Mouse (Mus musculus) hindbrain, embryonic 10.5 days (tissue): ENCODE data around the gene Adm2. TPM values are rescaled to one million over a fixed set of nuclear protein-coding genes. Genes with fewer than 3 reads are reported as not detected.

ENCODE experiments used
- DNase-seq: peaks from one replicate; pipeline ENCODE4 v3.0.0-alpha.2; 2017; ENCODE audit warnings: low spot score
- H3K27ac ChIP-seq: fragments of 300-500 bp; sonication (generic); 2 replicates; pipeline ENCODE4 v1.5.1; 2016; ENCODE audit warnings: mild to moderate bottlenecking, moderate library complexity
- H3K27me3 ChIP-seq: fragments of 300-500 bp; sonication (generic); 2 replicates; pipeline ENCODE4 v1.6.1; 2016; ENCODE audit warnings: mild to moderate bottlenecking; ENCODE audit not compliant: poor library complexity, insufficient read depth, severe bottlenecking
- H3K36me3 ChIP-seq: fragments of 300-500 bp; sonication (generic); 2 replicates; pipeline ENCODE4 v1.6.1; 2016; ENCODE audit warnings: mild to moderate bottlenecking, moderate library complexity
- H3K4me1 ChIP-seq: fragments of 300-500 bp; sonication (generic); replicated peaks from 2 replicates; pipeline ENCODE4 v1.6.1; 2016; ENCODE audit warnings: mild to moderate bottlenecking
- H3K4me3 ChIP-seq: fragments of 300-500 bp; sonication (generic); 2 replicates; pipeline ENCODE4 v1.5.1; 2016; ENCODE audit warnings: mild to moderate bottlenecking, moderate library complexity
- H3K9me3 ChIP-seq: fragments of 300-500 bp; sonication (generic); 2 replicates; pipeline ENCODE4 v1.6.1; 2016; ENCODE audit warnings: mild to moderate bottlenecking, moderate library complexity
- WGBS: fragments of 180-500 bp; shearing (Covaris S2); methylation state at CpG from one replicate; pipeline ENCODE4 v1.1.7; 2016; 5-methylcytosine and 5-hydroxymethylcytosine counted together
- polyA plus RNA-seq: library from polyadenylated mRNA; unstranded; fragments of >200 nt; fragmentation: Nextera tagmentation; extraction: Ambion mirVana; gene quantifications from 2 replicates; pipeline ENCODE4 v1.2.1, GENCODE M21; 2016

The Adm2 gene
- 0.25 and 0.27 TPM in 2 replicates for polyA plus RNA-seq

DNA sequence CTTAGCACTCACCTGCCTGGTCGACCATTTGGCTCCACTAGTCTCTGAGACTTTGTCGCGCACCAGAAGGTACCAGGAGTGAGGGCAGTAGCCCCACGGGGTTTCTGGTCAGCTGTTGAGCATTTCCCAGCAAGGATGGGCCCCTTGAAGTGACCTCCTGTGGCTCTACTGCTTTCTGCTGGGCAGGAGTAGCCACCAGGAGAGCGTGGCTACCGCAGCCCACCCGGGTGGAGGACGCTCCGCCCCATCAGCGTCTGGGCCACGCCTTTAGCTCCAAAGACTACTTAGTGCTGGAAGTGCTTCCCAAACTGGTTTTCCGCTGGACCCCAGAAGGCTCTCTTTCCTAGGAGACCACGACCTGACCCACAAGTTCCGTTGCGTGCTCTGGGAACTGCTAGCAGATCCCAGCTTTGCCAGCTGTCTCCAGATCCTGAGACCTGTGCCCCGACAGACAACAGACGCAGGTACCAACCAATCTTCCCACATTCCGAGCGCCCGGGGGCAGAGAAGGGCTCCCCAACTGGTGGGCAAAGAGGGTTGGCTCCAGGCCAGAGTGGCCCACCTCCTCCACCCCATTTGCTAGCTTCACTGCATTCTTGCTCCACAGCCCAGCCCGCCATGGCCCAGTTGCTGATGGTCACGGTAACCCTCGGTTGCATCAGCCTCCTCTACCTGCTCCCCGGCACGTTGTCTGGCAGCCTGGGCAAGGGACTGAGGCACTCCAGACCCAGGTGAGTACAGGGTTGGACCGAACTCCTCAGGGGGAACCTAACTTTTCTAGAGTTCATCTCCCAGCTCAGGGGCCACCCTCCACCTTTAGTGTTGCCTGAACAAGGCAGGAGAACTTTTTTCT, at the start of gene Adm2:
Gene Adm2 (plus strand): TSS at position 51 of the 853 bp plus-strand sequence.
- Histone ChIP-seq H3K4me3 (peak within 1 kb of the TSS; percentile 37), H3K27me3 (peaks cover 26% of the 10 kb centered on the region), H3K9me3 (no peaks in the 10 kb centered on the region), H3K4me1 (peaks cover 9% of the 10 kb centered on the region), H3K36me3 (no peaks in the 10 kb centered on the region), H3K27ac (peak within 1 kb of the TSS; percentile 53; the same call in 1 of the 2 replicates)
- 8% methylated on average over 26 of the region's 26 CpGs for WGBS
- DNase-seq: peak; percentile 7

- no peak overlapping the region for H3K4me3 ChIP-seq
- H3K27ac ChIP-seq: peak overlapping the region; percentile 59; the same call in 1 of the 2 replicates
- H3K9me3 ChIP-seq: no peaks in the 10 kb centered on the region
- H3K36me3 ChIP-seq: peaks cover 88% of the 10 kb centered on the region
- 72% methylated on average over 3 of the region's 3 CpGs for WGBS
- H3K4me1 ChIP-seq: peaks cover 8% of the 10 kb centered on the region
- DNase-seq: peak; percentile 30
- H3K27me3 ChIP-seq: no peaks in the 10 kb centered on the region
Observed at GRCm38 (mm10) chr15:89275497-89275896, 47.0 kb upstream of the Adm2 start.

GRCm38 (mm10) chr15:89277366-89277765, 45.2 kb upstream of the Adm2 start:
- Histone ChIP-seq H3K4me1 (peaks cover 8% of the 10 kb centered on the region), H3K36me3 (peaks cover 95% of the 10 kb centered on the region), H3K27me3 (no peaks in the 10 kb centered on the region), H3K4me3 (no peak overlapping the region), H3K9me3 (no peaks in the 10 kb centered on the region), H3K27ac (no peak overlapping the region)
- 95% methylated on average over 4 of the region's 4 CpGs for WGBS
- no peak for DNase-seq

- Histone ChIP-seq H3K4me1 (no peaks in the 10 kb centered on the region), H3K36me3 (peaks cover 98% of the 10 kb centered on the region), H3K4me3 (no peak overlapping the region), H3K27ac (no peak overlapping the region), H3K27me3 (no peaks in the 10 kb centered on the region), H3K9me3 (no peaks in the 10 kb centered on the region)
- WGBS: 82% methylated on average over 6 of the region's 6 CpGs
- no peak for DNase-seq
Observed at GRCm38 (mm10) chr15:89282546-89282945, 40.0 kb upstream of the Adm2 start.

- H3K4me3 ChIP-seq: no peak overlapping the region
- no peaks in the 10 kb centered on the region for H3K9me3 ChIP-seq
- H3K27ac ChIP-seq: no peak overlapping the region
- no peak for DNase-seq
- H3K27me3 ChIP-seq: no peaks in the 10 kb centered on the region
- no peaks in the 10 kb centered on the region for H3K4me1 ChIP-seq
- WGBS: 84% methylated on average over 2 of the region's 2 CpGs
- H3K36me3 ChIP-seq: peaks cover 98% of the 10 kb centered on the region
Observed at GRCm38 (mm10) chr15:89284094-89284493, 38.4 kb upstream of the Adm2 start.

DNA sequence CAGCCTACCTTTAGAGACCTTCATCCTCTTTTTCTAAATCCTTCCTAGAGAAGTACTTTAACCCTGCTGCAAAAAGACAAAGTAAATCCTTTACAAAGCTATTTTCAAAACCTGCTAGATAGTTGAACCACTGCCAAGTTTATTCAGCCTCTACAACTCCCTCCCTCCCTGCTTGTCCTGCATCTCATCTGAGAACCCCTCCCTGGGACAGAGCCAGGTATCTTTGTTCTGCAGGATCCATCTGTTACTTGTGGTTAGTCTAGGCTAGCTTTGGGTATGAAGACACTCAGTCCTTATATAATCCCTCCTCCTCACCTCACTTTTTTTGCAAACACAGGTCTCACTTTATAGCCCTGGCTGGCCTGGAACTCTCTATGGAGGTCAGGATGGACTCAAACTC, 37.5 kb upstream of the Adm2 start:
- Histone ChIP-seq H3K4me3 (no peak overlapping the region), H3K36me3 (peaks cover 98% of the 10 kb centered on the region)
- no peak for DNase-seq

GRCm38 (mm10) chr15:89285478-89285877, 37.0 kb upstream of the Adm2 start:
- Histone ChIP-seq H3K36me3 (peaks cover 98% of the 10 kb centered on the region), H3K4me1 (no peaks in the 10 kb centered on the region), H3K27ac (no peak overlapping the region), H3K27me3 (no peaks in the 10 kb centered on the region), H3K9me3 (no peaks in the 10 kb centered on the region), H3K4me3 (no peak overlapping the region)
- WGBS: 95% methylated on average over 5 of the region's 5 CpGs
- DNase-seq: no peak

More for the DNA sequence above, 37.5 kb upstream of the Adm2 start:
- Histone ChIP-seq H3K27ac (no peak overlapping the region), H3K4me1 (no peaks in the 10 kb centered on the region), H3K9me3 (no peaks in the 10 kb centered on the region), H3K27me3 (no peaks in the 10 kb centered on the region)

DNA sequence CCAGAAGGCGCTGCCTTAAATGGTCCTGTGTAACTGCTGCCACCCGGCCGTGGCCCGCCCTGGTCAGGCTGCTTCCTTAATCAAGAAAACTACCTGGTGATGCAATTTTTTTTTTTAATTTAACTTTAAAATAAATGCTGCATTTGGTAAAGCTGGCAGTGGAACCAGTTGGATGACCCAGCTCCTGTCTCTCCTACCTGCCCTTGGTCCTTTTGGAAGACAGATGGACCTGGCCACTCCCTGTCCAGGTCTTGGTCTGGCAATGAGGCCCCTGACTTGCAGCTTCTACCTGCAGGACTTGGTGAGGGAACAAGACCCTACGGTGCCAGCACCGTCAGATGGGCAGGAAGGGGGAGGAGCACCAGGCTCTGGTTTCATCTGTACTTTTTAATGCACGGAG, 36.4 kb upstream of the Adm2 start:
- DNase-seq: no peak
- Histone ChIP-seq H3K27ac (no peak overlapping the region), H3K4me3 (no peak overlapping the region), H3K9me3 (no peaks in the 10 kb centered on the region), H3K27me3 (no peaks in the 10 kb centered on the region), H3K36me3 (peaks cover 98% of the 10 kb centered on the region), H3K4me1 (no peaks in the 10 kb centered on the region)
- WGBS: 87% methylated on average over 7 of the region's 7 CpGs

DNA sequence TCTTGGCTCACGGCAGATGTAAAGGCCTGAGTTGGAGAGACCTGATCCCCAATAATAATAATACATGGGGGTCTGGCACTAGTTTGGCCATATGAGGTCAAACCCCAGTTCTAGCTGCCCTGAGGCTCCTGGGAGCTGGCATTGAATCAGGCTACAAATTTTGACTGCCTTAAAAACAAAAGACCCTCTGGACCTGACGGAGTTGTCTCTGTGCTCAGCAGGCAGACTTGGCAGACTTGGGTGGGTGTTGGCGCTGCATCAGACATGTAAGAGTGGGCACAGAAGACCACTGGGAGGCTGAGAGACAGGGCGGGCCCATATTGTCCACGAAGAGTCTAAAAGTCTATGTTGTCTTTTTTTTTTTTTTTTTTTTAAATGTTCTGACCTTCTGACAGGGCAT, 35.9 kb upstream of the Adm2 start:
- no peak overlapping the region for H3K27ac ChIP-seq
- H3K4me1 ChIP-seq: no peaks in the 10 kb centered on the region
- no peaks in the 10 kb centered on the region for H3K9me3 ChIP-seq
- H3K27me3 ChIP-seq: no peaks in the 10 kb centered on the region
- WGBS: 94% methylated on average over 5 of the region's 5 CpGs
- DNase-seq: no peak
- H3K4me3 ChIP-seq: no peak overlapping the region
- H3K36me3 ChIP-seq: peaks cover 98% of the 10 kb centered on the region

GRCm38 (mm10) chr15:89288227-89288767, 34.2 kb upstream of the Adm2 start:
- Histone ChIP-seq H3K4me1 (no peaks in the 10 kb centered on the region), H3K4me3 (no peak overlapping the region), H3K9me3 (no peaks in the 10 kb centered on the region), H3K36me3 (peaks cover 98% of the 10 kb centered on the region), H3K27ac (no peak overlapping the region), H3K27me3 (no peaks in the 10 kb centered on the region)
- DNase-seq: no peak
- whole genome bisulfite sequencing: 94% methylated on average over 23 of the region's 23 CpGs

- WGBS: 95% methylated on average over 11 of the region's 11 CpGs
- Histone ChIP-seq H3K4me1 (no peaks in the 10 kb centered on the region), H3K9me3 (no peaks in the 10 kb centered on the region), H3K4me3 (no peak overlapping the region), H3K27me3 (no peaks in the 10 kb centered on the region), H3K36me3 (peaks cover 98% of the 10 kb centered on the region), H3K27ac (no peak overlapping the region)
- DNase-seq: no peak
Observed at GRCm38 (mm10) chr15:89289455-89289854, 33.1 kb upstream of the Adm2 start.

DNA sequence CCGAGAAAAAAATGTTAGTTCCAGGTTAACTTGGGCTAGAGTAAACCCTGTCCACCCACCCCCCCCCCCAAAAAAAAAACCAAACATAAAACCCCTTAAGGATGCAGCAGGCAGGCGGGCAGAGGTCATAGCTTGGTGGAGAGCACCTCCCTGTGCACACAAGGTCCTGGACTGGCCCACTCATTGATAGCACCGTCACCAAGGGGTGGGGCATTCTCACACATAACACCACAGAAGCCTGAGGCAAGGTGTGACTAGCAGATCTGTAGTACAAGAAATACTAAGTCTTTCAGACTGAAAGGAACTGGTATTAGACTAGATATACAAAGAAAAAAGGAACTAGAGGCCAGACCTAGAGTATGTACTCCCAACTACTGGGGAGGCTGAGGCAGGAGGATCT, 31.0 kb upstream of the Adm2 start:
- Histone ChIP-seq H3K4me1 (no peaks in the 10 kb centered on the region), H3K9me3 (no peaks in the 10 kb centered on the region), H3K27me3 (no peaks in the 10 kb centered on the region), H3K27ac (no peak overlapping the region), H3K4me3 (no peak overlapping the region), H3K36me3 (peaks cover 99% of the 10 kb centered on the region)
- 90% methylated on average over 3 of the region's 3 CpGs for WGBS
- DNase-seq: no peak

DNA sequence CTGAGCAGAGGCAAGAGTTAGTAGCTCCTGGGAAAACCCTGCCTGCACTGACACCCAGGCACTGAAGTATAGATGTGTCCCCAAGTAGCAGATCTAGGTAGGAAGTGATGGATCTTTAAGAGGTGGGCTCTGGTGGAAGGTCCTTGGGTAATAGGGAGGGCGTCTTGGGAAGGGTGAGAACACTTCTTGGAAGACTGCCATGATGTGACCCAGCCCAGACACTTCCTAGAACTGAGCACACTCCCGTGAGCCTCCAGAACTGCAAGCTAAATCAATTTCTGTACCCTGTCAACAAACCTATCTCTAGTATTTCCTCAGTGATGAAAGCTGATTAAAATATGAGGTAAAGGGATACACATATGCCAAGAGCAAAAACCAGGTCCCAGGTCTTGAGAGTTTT, 29.7 kb upstream of the Adm2 start:
- H3K36me3 ChIP-seq: peaks cover 100% of the 10 kb centered on the region
- no peak overlapping the region for H3K4me3 ChIP-seq
- H3K4me1 ChIP-seq: no peaks in the 10 kb centered on the region
- H3K27ac ChIP-seq: no peak overlapping the region
- WGBS: 92% methylated on average over 2 of the region's 2 CpGs
- no peaks in the 10 kb centered on the region for H3K27me3 ChIP-seq
- DNase-seq: no peak
- no peaks in the 10 kb centered on the region for H3K9me3 ChIP-seq
